Mouse (Mus musculus) left cerebral cortex, adult 2 months (tissue): ENCODE results near the gene Nckap5. TPM values are rescaled to one million over a fixed set of nuclear protein-coding genes. Genes with fewer than 3 reads are reported as not detected.

Experiments used
- DNase-seq, 2 experiments: peaks; one replicate each; pipeline ENCODE4 v3.0.0; 2021 to 2022; ENCODE audit warnings: low spot score in 2 of 2, mixed read lengths in 1 of 2; ENCODE audit errors: extremely low spot score in 1 of 2
- H3K27ac ChIP-seq: fragments of 200-600 bp; 2 replicates; pipeline ENCODE4 v1.8.1; 2022
- H3K4me3 ChIP-seq: fragments of 200-600 bp; 2 replicates; pipeline ENCODE4 v1.8.1; 2022
- CTCF ChIP-seq: fragments of 200-600 bp; IDR thresholded peaks from 2 replicates; pipeline ENCODE4 v1.8.1; 2022; ENCODE audit warnings: antibody characterized with exemption, mild to moderate bottlenecking, moderate library complexity
- intact Hi-C: fragments of 180-260 bp; cut with DNase I; formaldehyde crosslinking; loops from one replicate; pipeline ENCODE4 v1.15.1; 2025
- total RNA-seq, 2 experiments: library from RNA; stranded (reverse); gene quantifications; 2 replicates each; pipeline ENCODE4 v1.2.3; 2021

The Nckap5 gene
- total RNA-seq, 2 experiments from 2014 or later, result 5.6 to 9.9 TPM

DNA sequence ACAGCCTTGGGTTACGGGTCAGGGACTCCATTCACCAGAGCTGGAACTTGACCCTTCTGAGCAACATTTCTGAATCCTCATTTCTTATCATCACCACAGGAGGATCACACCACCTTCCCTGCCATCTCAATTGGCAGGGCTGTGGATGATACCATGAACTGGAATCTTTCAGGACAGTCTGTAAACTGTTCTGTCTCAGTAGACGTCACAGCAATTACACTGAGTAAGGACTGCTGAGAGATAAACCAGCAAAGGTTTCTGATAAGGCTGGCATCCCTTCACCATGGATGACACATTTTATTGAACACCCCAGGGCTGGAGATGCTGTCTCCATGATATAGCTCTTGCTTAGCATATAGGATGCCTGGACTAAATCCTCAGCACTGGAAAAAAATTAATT is 178.5 kb downstream of the Nckap5 start:
- Histone ChIP-seq H3K4me3 (no peak overlapping the region), H3K27ac (no peak overlapping the region)
- intact Hi-C loops, result no loop called here
- no peak for TF ChIP-seq CTCF
- no peak for DNase-seq

DNA sequence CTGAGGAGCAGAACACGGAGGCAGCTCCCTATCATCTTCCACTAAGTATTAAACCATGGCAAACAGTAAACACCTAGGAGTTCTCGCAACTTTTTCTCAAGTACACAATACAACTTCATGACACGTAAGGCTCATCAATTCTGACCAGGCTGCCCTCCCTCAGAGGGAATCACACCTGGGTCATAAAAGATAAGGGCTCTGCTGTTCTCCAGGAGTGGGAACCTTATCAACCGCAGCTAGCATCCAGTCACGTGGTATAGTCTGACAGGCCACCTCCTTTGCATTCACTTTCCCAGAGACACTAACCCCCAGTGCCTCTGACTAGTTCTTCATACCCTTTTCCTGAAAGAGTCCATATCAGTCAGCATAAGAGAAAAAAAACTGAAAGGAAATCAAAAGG is 179.8 kb downstream of the Nckap5 start:
- intact Hi-C loops, result no loop called here
- Histone ChIP-seq H3K4me3 (no peak overlapping the region), H3K27ac (no peak overlapping the region)
- no peak for DNase-seq
- no peak for TF ChIP-seq CTCF

- Histone ChIP-seq H3K27ac (no peak overlapping the region), H3K4me3 (no peak overlapping the region)
- no peak for TF ChIP-seq CTCF
- intact Hi-C loops, result no loop called here
- no peak for DNase-seq
Observed at GRCm38 (mm10) chr1:126642751-126643150, 187.8 kb downstream of the Nckap5 start.

- DNase-seq, result no peak
- Histone ChIP-seq H3K27ac (no peak overlapping the region), H3K4me3 (no peak overlapping the region)
- intact Hi-C loops, result no loop called here
- no peak for TF ChIP-seq CTCF
Observed at GRCm38 (mm10) chr1:126639463-126639862, 191.1 kb downstream of the Nckap5 start.

DNA sequence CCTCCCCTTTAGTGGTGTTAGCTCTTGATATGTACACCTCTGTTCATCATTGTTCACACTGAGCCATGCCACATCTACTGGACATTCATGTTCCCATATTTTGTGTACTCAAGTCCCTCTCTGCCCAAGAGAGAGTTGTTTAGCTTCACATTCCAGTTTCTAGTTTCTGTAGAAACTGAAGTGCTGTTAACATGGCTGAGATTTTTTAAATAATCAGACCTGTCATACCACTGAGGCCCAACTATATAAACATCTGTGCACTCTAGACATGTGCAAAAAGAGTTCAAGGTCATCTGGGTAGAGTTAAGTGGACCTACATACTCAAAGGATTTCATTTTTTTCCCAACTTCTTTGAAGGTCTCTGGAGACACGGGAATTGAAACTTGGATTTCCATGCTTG is 193.1 kb downstream of the Nckap5 start:
- no peak for TF ChIP-seq CTCF
- H3K4me3 ChIP-seq, result no peak overlapping the region
- DNase-seq, result no peak
- intact Hi-C loops, result no loop called here
- no peak overlapping the region for H3K27ac ChIP-seq

- H3K4me3 ChIP-seq, result no peak overlapping the region
- TF ChIP-seq CTCF, result no peak
- H3K27ac ChIP-seq, result no peak overlapping the region
- intact Hi-C loops, result no loop called here
- no peak for DNase-seq
Observed at GRCm38 (mm10) chr1:126626206-126626605, 204.4 kb downstream of the Nckap5 start.

DNA sequence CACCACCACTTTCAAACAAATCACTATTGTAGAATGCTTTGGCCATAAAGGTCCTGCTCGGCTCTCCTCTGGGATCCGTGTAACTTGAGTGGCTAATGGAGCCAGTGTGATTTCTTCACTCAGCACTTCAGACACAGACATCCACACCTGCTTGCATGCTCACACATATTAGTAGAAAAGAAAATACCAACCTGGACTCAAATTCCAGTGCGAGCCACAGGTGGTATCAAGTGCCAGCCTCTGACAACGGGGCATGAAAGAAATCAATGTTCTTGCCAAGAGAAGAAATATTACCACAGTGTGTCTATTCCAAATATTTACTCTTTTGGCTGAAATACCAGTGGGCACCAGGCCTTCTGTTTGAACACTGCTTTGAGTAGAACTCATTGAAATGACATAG is 208.6 kb downstream of the Nckap5 start:
- intact Hi-C loops, result no loop called here
- Histone ChIP-seq H3K4me3 (no peak overlapping the region), H3K27ac (no peak overlapping the region)
- TF ChIP-seq CTCF, result no peak
- no peak for DNase-seq

- intact Hi-C loops, result no loop called here
- DNase-seq, result no peak
- H3K4me3 ChIP-seq, result no peak overlapping the region
- no peak for TF ChIP-seq CTCF
- H3K27ac ChIP-seq, result no peak overlapping the region
Observed at GRCm38 (mm10) chr1:126617464-126618041, 213.0 kb downstream of the Nckap5 start.

- Histone ChIP-seq H3K4me3 (no peak overlapping the region), H3K27ac (no peak overlapping the region)
- no peak for DNase-seq
- TF ChIP-seq CTCF, result no peak
- intact Hi-C loops, result no loop called here
Observed at GRCm38 (mm10) chr1:126616964-126617363, 213.6 kb downstream of the Nckap5 start.

- DNase-seq, result no peak
- TF ChIP-seq CTCF, result no peak; the same call in 1 of the 2 replicates
- Histone ChIP-seq H3K4me3 (no peak overlapping the region), H3K27ac (no peak overlapping the region)
- intact Hi-C loops, result no loop called here
Observed at GRCm38 (mm10) chr1:126612916-126613315, 217.7 kb downstream of the Nckap5 start.

DNA sequence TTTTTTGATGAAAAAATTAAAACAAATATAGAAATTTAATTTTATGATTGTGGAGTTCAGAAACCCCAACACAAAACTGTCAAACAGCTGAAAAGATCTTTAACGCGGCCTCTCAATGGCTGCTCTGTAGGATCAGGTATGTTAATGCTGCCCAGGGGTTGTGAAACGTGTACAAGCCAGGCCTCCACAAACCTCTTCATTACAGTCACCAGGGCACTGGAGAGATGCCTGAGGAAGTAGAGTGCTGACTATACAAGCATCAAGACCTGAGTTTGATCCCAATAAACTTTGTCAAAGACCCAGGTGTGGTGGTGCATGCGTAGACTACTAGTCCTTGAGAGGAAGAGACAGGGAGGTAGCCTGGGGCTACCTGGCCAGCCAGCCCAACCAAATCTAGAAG is 222.0 kb downstream of the Nckap5 start:
- H3K4me3 ChIP-seq, result no peak overlapping the region
- intact Hi-C loops, result no loop called here
- no peak overlapping the region for H3K27ac ChIP-seq
- TF ChIP-seq CTCF, result no peak
- DNase-seq, result no peak

- intact Hi-C loops, result no loop called here
- TF ChIP-seq CTCF, result no peak
- Histone ChIP-seq H3K27ac (no peak overlapping the region), H3K4me3 (no peak overlapping the region)
- DNase-seq, result no peak
Observed at GRCm38 (mm10) chr1:126606189-126607080, 224.2 kb downstream of the Nckap5 start.

- DNase-seq, result no peak
- intact Hi-C loops, result no loop called here
- TF ChIP-seq CTCF, result no peak
- Histone ChIP-seq H3K27ac (no peak overlapping the region), H3K4me3 (no peak overlapping the region)
Observed at GRCm38 (mm10) chr1:126604551-126604950, 226.0 kb downstream of the Nckap5 start.
